Mouse (Mus musculus) liver, embryonic 13.5 days (tissue): ENCODE data around the gene Nr5a2. TPM values are rescaled to one million over a fixed set of nuclear protein-coding genes. Genes with fewer than 3 reads are reported as not detected.
A peak's percentile ranks its signal among the peaks of the same experiment; 100 is the strongest.

Experiments
- ATAC-seq: fragments of 200-750 bp; cut with Nextera tagmentation; 2 replicates; pipeline ENCODE4 v1.8.0; 2017; ENCODE audit warnings: low read depth, mild to moderate bottlenecking, moderate number of reproducible peaks, moderate library complexity
- DNase-seq: peaks from one replicate; pipeline ENCODE4 v3.0.0; 2022
- H3K27ac ChIP-seq: fragments of 300-500 bp; sonication (generic); 2 replicates; pipeline ENCODE4 v1.5.1; 2015; ENCODE audit warnings: moderate library complexity, mild to moderate bottlenecking, inconsistent platforms
- H3K27me3 ChIP-seq: fragments of 300-500 bp; sonication (generic); 2 replicates; pipeline ENCODE4 v1.6.1; 2015; ENCODE audit warnings: mild to moderate bottlenecking, inconsistent platforms
- H3K36me3 ChIP-seq: fragments of 300-500 bp; sonication (generic); 2 replicates; pipeline ENCODE4 v1.6.1; 2015; ENCODE audit warnings: mild to moderate bottlenecking, inconsistent platforms
- H3K4me1 ChIP-seq: fragments of 300-500 bp; sonication (generic); replicated peaks from 2 replicates; pipeline ENCODE4 v1.6.1; 2015; ENCODE audit warnings: inconsistent platforms
- H3K4me2 ChIP-seq: fragments of 300-500 bp; sonication (generic); 2 replicates; pipeline ENCODE4 v1.6.1; 2015; ENCODE audit warnings: inconsistent platforms, mild to moderate bottlenecking, moderate library complexity
- H3K4me3 ChIP-seq: fragments of 300-500 bp; sonication (generic); replicated peaks from 2 replicates; pipeline ENCODE4 v1.5.1; 2015; ENCODE audit warnings: mild to moderate bottlenecking, inconsistent platforms
- H3K9ac ChIP-seq: fragments of 300-500 bp; sonication (generic); 2 replicates; pipeline ENCODE4 v1.6.1; 2015; ENCODE audit warnings: mild to moderate bottlenecking, inconsistent platforms
- H3K9me3 ChIP-seq: fragments of 300-500 bp; sonication (generic); replicated peaks from 2 replicates; pipeline ENCODE4 v1.6.1; 2016; ENCODE audit warnings: inconsistent platforms
- WGBS: fragments of 180-500 bp; shearing (Covaris S2); methylation state at CpG from one replicate; pipeline ENCODE4 v1.1.7; 2015; ENCODE audit not compliant: insufficient replicate concordance; 5-methylcytosine and 5-hydroxymethylcytosine counted together
- polyA plus RNA-seq: library from polyadenylated mRNA; unstranded; fragments of >200 nt; fragmentation: Nextera tagmentation; extraction: Ambion mirVana; gene quantifications from 2 replicates; pipeline ENCODE4 v1.2.1, GENCODE M21; 2015

Nr5a2 gene
- polyA plus RNA-seq, 1 experiment from 2014 or later = 1.4 TPM

GRCm38 (mm10) chr1:136948511-136949275 is 11.6 kb downstream of the Nr5a2 start:
- H3K4me1 ChIP-seq = peaks cover 9% of the 10 kb centered on the region; the same call in 1 of the 2 replicates
- peak overlapping the region; percentile 69 for H3K9ac ChIP-seq
- H3K4me3 ChIP-seq = peak overlapping the region; percentile 59
- ATAC-seq (0 out of 2 replicates have a peak, but pooled peaks have one; percentile 10), DNase-seq (no peak)
- no peaks in the 10 kb centered on the region for H3K9me3 ChIP-seq
- peaks cover 94% of the 10 kb centered on the region for H3K27me3 ChIP-seq
- WGBS = under 1% methylated on average over 61 of the region's 61 CpGs
- H3K36me3 ChIP-seq = no peaks in the 10 kb centered on the region
- peak overlapping the region; percentile 55 for H3K4me2 ChIP-seq
- peak overlapping the region; percentile 50 for H3K27ac ChIP-seq

GRCm38 (mm10) chr1:136948127-136948422 is 12.2 kb downstream of the Nr5a2 start:
- WGBS = 3% methylated on average over 7 of the region's 7 CpGs
- H3K4me3 ChIP-seq = peak overlapping the region; percentile 59
- peak overlapping the region; percentile 50; the same call in 1 of the 2 replicates for H3K27ac ChIP-seq

GRCm38 (mm10) chr1:136947394-136948126 is 12.7 kb downstream of the Nr5a2 start:
- peak overlapping the region; percentile 69 for H3K9ac ChIP-seq
- WGBS = 3% methylated on average over 20 of the region's 20 CpGs
- no peaks in the 10 kb centered on the region for H3K9me3 ChIP-seq
- H3K36me3 ChIP-seq = no peaks in the 10 kb centered on the region
- peak overlapping the region; percentile 59 for H3K4me3 ChIP-seq
- peaks cover 84% of the 10 kb centered on the region for H3K27me3 ChIP-seq
- H3K27ac ChIP-seq = peak overlapping the region; percentile 72; the same call in 1 of the 2 replicates
- DNase-seq (no peak), ATAC-seq (no peak)
- peak overlapping the region; percentile 55 for H3K4me2 ChIP-seq
- peaks cover 8% of the 10 kb centered on the region; the same call in 1 of the 2 replicates for H3K4me1 ChIP-seq

More at GRCm38 (mm10) chr1:136948127-136948422, 12.2 kb downstream of the Nr5a2 start:
- ATAC-seq (no peak), DNase-seq (no peak)
- Histone ChIP-seq H3K4me2 (peak overlapping the region; percentile 55), H3K9ac (peak overlapping the region; percentile 69), H3K4me1 (peaks cover 12% of the 10 kb centered on the region; the same call in 1 of the 2 replicates), H3K9me3 (no peaks in the 10 kb centered on the region), H3K27me3 (peaks cover 89% of the 10 kb centered on the region), H3K36me3 (no peaks in the 10 kb centered on the region)

GRCm38 (mm10) chr1:136946806-136947393 is 13.3 kb downstream of the Nr5a2 start:
- H3K27me3 ChIP-seq = peaks cover 77% of the 10 kb centered on the region

GRCm38 (mm10) chr1:136946404-136946803 is 13.8 kb downstream of the Nr5a2 start:
- no peaks in the 10 kb centered on the region for H3K36me3 ChIP-seq
- peak overlapping the region; percentile 72 for H3K27ac ChIP-seq
- H3K27me3 ChIP-seq = peaks cover 72% of the 10 kb centered on the region
- no peaks in the 10 kb centered on the region for H3K9me3 ChIP-seq
- ATAC-seq (no peak), DNase-seq (no peak)
- peaks cover 5% of the 10 kb centered on the region; the same call in 1 of the 2 replicates for H3K4me1 ChIP-seq
- peak overlapping the region; percentile 55 for H3K4me2 ChIP-seq
- peak overlapping the region; percentile 59 for H3K4me3 ChIP-seq
- H3K9ac ChIP-seq = peak overlapping the region; percentile 69; the same call in 1 of the 2 replicates
- 2% methylated on average over 8 of the region's 8 CpGs for WGBS

More at GRCm38 (mm10) chr1:136946806-136947393, 13.3 kb downstream of the Nr5a2 start:
- Histone ChIP-seq H3K4me1 (peaks cover 5% of the 10 kb centered on the region; the same call in 1 of the 2 replicates), H3K36me3 (no peaks in the 10 kb centered on the region), H3K9ac (peak overlapping the region; percentile 69), H3K9me3 (no peaks in the 10 kb centered on the region), H3K4me2 (peak overlapping the region; percentile 55), H3K27ac (peak overlapping the region; percentile 72), H3K4me3 (peak overlapping the region; percentile 59)
- DNase-seq = no peak
- WGBS = 4% methylated on average over 18 of the region's 18 CpGs
- no peak for ATAC-seq

GRCm38 (mm10) chr1:136945876-136946275 is 14.4 kb downstream of the Nr5a2 start:
- Histone ChIP-seq H3K9me3 (no peaks in the 10 kb centered on the region), H3K4me3 (no peak overlapping the region; the same call in 1 of the 2 replicates), H3K4me2 (peak overlapping the region; percentile 55), H3K27ac (0 out of 2 replicates have a peak overlapping the region, but pooled peaks have one; percentile 13), H3K4me1 (peaks cover 5% of the 10 kb centered on the region; the same call in 1 of the 2 replicates), H3K9ac (no peak overlapping the region), H3K36me3 (peaks cover under 1% of the 10 kb centered on the region; the same call in 1 of the 2 replicates), H3K27me3 (peaks cover 67% of the 10 kb centered on the region)
- ATAC-seq (peak; percentile 69), DNase-seq (no peak)
- 4% methylated on average over 10 of the region's 10 CpGs for WGBS

- H3K36me3 ChIP-seq = peaks cover 4% of the 10 kb centered on the region; the same call in 1 of the 2 replicates
- peak overlapping the region; percentile 55 for H3K4me2 ChIP-seq
- H3K27me3 ChIP-seq = peaks cover 62% of the 10 kb centered on the region
- peaks cover 5% of the 10 kb centered on the region; the same call in 1 of the 2 replicates for H3K4me1 ChIP-seq
- 0 out of 2 replicates have a peak overlapping the region, but pooled peaks have one; percentile 13 for H3K27ac ChIP-seq
- DNase-seq (no peak), ATAC-seq (no peak)
- 10% methylated on average over 7 of the region's 7 CpGs for WGBS
- no peaks in the 10 kb centered on the region for H3K9me3 ChIP-seq
- no peak overlapping the region for H3K9ac ChIP-seq
- H3K4me3 ChIP-seq = no peak overlapping the region
Measured at GRCm38 (mm10) chr1:136945426-136945825, 14.8 kb downstream of the Nr5a2 start.

GRCm38 (mm10) chr1:136940603-136941002 is 19.6 kb downstream of the Nr5a2 start:
- Histone ChIP-seq H3K4me1 (peaks cover 9% of the 10 kb centered on the region; the same call in 1 of the 2 replicates), H3K36me3 (peaks cover 4% of the 10 kb centered on the region; the same call in 1 of the 2 replicates), H3K9me3 (no peaks in the 10 kb centered on the region), H3K9ac (no peak overlapping the region), H3K27ac (no peak overlapping the region), H3K4me3 (no peak overlapping the region), H3K27me3 (peaks cover 14% of the 10 kb centered on the region), H3K4me2 (no peak overlapping the region)
- DNase-seq = no peak
- ATAC-seq = no peak
- 67% methylated on average over 5 of the region's 5 CpGs for WGBS

GRCm38 (mm10) chr1:136939220-136939619 is 21.0 kb downstream of the Nr5a2 start:
- Histone ChIP-seq H3K36me3 (peaks cover 4% of the 10 kb centered on the region; the same call in 1 of the 2 replicates), H3K4me3 (no peak overlapping the region), H3K9me3 (no peaks in the 10 kb centered on the region), H3K27ac (no peak overlapping the region), H3K27me3 (0 out of 2 replicates have a peak, but pooled peaks cover 4% of the 10 kb centered on the region), H3K9ac (no peak overlapping the region), H3K4me2 (no peak overlapping the region), H3K4me1 (peaks cover 16% of the 10 kb centered on the region; the same call in 1 of the 2 replicates)
- ATAC-seq = no peak
- 47% methylated on average over 1 of the region's 1 CpGs for WGBS
- no peak for DNase-seq

GRCm38 (mm10) chr1:136935960-136936324 is 24.3 kb downstream of the Nr5a2 start:
- ATAC-seq = no peak
- Histone ChIP-seq H3K27ac (no peak overlapping the region), H3K4me3 (no peak overlapping the region), H3K4me1 (peaks cover 15% of the 10 kb centered on the region; the same call in 1 of the 2 replicates), H3K36me3 (peaks cover 4% of the 10 kb centered on the region; the same call in 1 of the 2 replicates), H3K4me2 (no peak overlapping the region), H3K9ac (no peak overlapping the region), H3K9me3 (no peaks in the 10 kb centered on the region), H3K27me3 (no peaks in the 10 kb centered on the region)
- DNase-seq = no peak
- 83% methylated on average over 9 of the region's 9 CpGs for WGBS
